Mouse (Mus musculus) kidney, adult 8-10 months (tissue): ENCODE measurements around the gene Agbl2.

Source experiments
- DNase-seq, 2 experiments: peaks; one replicate each; pipeline ENCODE4 v3.0.0; 2022

Agbl2 gene

GRCm38 (mm10) chr2:90782458-90782857, at the start of gene Agbl2:
TSS of gene Agbl2 (plus strand) at chr2:90782727.
- no peak for DNase-seq

- no peak for DNase-seq
These were observed 47.2 kb upstream of the Agbl2 start for GRCm38 (mm10) chr2:90735326-90735725.

DNA sequence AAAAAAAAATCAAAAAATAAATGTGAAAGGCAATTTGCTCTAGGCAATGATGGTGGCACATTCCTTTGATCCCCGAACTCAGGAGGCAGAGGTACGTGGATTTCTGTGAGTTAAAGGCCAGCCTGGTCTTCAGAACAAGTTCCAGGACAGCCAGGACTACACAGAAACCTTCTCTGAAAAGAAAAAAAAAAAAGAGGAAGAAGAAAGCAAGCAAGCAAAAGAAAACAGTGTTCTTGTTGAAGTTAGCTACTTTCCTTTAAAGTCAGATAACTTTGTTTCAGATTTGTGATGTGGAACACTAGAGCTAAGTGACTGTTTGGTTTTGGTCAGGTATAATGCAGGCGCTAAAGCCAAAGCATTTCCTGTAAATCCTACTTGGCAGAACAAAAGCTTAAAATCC, 43.7 kb upstream of the Agbl2 start:
- DNase-seq = no peak

DNA sequence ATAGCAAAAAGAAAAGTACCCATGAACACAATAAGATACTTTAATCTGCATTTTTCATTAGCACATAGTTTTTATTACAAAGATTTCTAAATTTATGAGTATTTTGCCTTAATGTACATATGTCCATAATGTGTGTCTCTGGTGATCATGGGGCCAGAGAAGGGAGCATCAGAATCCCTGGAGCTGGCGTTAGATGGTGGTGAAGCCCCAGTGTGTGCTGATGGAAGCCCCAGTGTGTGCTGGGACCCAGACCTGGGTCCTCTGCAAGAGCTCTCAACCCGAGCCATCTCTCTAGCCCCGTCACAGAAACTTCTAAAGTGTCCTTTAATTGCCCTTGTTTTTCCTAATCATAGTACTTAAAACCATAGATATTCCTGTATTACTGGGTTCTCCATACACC, 43.2 kb upstream of the Agbl2 start:
- no peak for DNase-seq

DNA sequence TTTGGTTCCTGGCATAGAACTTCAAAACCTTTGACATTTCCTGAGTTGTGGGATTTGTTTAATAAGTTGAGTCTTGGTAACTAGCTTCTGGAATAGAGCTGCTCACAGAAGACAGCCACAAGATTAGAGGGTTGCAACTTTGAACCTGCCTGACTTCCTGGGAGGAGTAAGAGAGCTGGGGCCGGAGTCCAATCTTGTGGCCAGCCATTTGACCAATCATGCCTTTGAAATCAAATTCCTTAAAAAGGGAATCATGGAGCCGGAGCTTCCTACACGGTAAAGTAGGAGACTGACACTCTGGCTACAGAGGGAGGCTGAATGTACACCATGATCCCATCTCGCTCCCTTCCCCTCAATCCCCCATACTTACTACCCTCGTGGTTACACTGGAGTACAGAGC, 42.6 kb upstream of the Agbl2 start:
- peak; percentile 70 to 72 for DNase-seq

DNA sequence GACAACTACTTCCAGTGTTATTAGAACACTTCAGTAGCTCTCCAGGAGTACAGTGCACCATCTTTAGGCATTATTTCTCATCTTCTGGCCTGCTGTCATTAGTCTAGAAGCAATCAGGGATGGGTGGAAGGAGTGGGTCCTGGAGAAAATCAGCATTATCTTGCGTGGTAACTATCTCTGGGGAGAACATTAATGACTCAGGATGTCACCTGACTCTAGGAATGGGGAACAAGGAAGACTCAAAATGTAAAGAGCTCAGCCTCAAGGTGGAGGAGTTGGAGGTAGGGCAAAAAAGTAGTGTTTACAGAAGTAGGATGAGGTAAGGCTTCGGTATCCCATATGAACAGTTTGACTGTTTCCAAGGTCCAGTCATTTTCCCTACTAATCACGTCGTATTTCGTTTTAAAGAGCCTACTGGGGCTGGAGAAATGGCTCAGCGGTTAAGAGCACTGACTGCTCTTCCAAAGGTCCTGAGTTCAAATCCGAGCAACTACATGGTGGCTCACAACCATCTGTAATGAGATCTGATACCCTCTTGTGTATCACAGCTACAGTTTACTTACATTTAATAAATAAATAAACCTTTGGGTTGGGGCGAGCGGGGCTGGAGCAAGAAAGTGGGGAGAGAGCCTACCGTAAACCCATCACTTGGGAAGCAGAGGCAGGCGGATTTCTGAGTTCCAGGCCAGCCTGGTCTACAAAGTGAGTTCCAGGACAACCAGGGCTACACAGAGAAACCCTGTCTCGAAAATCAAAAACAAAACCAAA, 38.1 kb upstream of the Agbl2 start:
- DNase-seq = peak; percentile 11 to 19

GRCm38 (mm10) chr2:90745053-90745678, 37.4 kb upstream of the Agbl2 start, which contains the start of gene Fnbp4:
TSS of gene Fnbp4 (plus strand) at chr2:90745370.
- DNase-seq = peak; percentile 99

DNA sequence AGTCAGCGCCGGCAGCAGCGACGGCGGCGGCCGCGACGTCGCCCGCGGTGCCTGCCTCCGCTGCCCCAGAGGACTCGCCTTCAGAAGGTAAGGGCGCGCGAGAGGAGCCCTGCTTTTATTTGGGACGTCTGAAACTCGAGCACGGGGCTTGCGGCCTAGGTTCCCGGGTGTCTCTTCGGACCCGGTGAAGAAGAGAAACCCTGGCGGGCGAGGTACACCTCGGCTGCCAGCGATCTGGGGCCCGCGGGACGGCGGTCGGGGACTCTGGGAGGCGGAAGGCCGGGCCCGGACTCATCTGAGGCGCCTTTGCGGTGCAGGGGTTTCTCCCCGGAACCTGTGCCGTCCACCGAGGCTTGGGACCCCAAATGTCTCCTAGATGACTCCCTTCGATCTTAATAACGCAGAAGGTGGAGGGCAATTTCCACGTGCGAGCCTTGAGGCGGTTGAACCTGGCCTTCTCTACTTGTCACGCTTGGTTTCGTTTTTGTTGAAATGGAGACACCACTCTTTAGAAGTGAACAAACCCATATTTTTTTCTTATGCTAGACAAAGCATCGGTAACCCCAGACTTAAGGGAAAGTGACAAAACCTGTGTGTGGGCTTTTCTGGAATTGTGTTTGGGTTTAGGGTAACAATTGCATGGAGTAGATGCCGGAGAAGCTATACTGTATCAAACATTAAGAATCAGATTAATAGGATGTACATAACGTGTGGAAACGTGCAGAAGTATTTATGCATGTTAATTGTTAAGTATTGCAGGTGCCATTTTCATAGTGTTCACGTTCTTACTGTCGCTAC, 36.6 kb upstream of the Agbl2 start:
- no peak for DNase-seq

- peak; percentile 17 to 26 for DNase-seq
These were observed 36.0 kb upstream of the Agbl2 start for GRCm38 (mm10) chr2:90746538-90746865.

DNA sequence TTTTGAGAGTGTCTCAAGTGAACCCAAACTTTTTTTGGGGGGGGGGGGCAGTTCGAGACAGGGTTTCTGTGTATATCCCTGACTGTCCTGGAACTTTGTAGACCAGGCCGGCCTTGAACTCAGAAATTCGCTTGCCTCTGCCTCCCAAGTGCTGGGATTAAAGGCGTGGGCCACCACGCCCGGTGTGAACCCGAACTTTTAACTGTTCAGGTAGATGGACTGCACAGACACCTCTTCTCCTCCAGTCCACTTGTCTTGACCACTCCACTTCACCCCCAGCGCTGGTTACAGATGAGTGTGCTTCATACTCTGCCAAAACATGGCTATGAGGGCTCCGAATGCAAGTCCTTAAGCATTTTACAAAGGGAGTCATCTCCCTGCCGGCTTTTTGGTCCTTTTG, 35.4 kb upstream of the Agbl2 start:
- DNase-seq = no peak

- no peak for DNase-seq
These were observed 32.7 kb upstream of the Agbl2 start for GRCm38 (mm10) chr2:90749676-90750459.

- no peak for DNase-seq
These were observed 29.0 kb upstream of the Agbl2 start for GRCm38 (mm10) chr2:90753565-90753964.

- no peak for DNase-seq
These were observed 28.3 kb upstream of the Agbl2 start for GRCm38 (mm10) chr2:90754188-90754587.

GRCm38 (mm10) chr2:90765123-90765522, 17.4 kb upstream of the Agbl2 start:
- DNase-seq = no peak

GRCm38 (mm10) chr2:90781323-90781722, 1.2 kb upstream of the Agbl2 start:
- no peak for DNase-seq

- DNase-seq = no peak
These were observed 589 bp upstream of the Agbl2 start for GRCm38 (mm10) chr2:90781938-90782337.

DNA sequence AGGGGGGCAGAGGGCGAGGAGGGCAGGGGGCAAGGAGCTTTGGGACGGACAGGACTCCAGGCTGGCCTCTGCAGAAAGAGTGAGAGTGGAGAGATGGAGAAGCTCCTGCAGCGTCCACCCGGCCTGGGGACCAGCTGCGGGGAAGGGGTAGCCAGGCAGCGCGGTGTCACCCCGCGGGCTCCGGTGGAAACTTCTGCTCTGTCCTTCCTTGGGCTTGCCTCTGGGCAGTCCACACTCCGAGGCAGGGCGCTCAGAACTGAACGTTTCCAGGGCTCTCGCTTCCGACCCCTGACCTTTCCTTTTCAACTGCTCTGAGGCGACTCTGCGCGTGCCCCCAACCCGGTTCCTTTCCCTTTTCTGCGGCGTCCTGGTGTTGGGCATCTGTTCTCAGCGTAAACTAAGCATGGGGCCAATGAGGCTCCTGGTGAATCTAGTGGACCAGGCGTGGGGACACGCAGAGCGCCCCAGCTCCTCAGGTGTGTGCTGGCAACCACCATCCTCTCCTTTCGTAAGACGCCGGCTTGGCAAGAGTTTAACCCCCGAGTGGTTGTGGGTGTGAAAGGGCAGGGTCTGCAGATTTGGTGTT, 467 bp downstream of the Agbl2 start:
- no peak for DNase-seq

DNA sequence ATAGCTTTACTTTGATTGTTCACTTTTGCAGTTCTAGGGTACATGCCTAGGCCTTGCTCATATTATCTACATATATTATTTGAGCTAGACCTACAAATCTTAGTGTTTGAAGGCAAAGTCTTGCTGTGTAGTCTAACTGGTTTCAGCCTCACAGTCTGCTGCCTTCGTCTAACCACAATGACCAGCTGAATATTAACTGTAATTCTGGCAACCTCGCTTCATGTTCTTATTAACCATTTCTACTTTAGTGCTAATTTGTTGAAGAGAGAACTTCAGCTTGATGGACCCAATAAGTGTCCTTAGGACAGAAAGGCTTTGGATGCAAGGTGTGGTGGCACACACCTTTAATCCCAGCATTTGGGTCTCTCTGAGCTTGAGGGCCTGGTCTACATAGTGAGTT, 5.6 kb downstream of the Agbl2 start:
- DNase-seq = no peak

DNA sequence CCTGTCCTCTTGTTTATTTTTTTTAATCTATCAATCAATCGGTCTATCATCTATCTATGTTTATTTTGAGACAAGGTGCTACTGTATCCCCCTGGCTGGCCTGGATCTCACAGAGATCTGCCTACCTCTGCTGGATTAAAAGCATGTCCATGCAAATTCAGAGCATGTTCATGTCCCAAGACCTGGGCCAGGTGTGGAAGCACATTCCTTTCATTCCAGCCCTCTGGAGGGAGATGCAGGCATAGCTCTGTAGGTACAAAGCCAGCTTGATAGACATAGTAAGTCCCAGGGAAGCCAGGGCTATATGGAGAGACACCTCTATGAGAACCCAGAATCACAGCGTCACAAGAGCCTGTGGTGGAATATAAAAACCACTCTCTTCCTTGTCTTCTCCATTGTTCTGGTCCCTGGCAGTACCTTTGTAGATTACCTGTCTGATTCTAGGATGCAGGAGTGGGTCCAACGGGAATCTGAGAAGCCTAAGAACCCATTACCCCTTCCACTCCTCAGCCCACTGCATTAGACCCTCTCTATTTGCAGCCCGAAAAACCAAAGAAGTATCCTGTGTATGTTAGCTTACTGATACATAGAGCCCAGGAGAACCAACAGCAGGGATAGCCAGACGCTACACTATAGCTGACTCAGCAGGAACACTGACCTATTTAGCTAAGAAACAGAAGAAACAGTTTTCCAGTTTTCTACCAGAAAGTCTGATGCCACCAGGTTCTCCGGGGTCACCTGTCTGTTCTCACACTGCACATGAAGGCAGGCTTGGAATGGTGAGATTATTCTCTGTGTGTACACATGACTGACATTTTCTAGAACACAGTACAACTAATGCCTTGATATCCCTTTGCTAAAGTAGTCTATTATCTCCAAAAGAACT, 26.0 kb downstream of the Agbl2 start:
- no peak for DNase-seq

DNA sequence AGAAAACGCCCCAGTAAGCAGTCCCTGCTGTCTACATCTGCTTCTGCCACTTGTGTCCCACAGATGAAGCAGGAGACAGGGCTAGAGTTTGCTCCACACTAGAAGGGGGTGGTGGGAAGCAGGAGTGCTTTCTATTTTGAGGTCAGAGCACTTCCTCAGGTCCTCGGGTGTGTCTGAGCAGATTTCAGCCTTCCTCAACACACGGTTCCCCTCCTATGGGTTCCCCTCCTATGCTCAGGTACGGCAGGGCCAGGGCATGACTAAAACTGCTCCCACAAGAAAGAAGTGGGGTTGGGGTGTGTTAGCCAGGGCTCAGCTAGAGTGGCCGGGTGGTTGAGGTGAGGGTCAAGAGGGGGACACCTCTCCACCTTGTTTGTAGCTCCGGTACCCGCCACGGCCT, 28.2 kb downstream of the Agbl2 start:
- no peak for DNase-seq

DNA sequence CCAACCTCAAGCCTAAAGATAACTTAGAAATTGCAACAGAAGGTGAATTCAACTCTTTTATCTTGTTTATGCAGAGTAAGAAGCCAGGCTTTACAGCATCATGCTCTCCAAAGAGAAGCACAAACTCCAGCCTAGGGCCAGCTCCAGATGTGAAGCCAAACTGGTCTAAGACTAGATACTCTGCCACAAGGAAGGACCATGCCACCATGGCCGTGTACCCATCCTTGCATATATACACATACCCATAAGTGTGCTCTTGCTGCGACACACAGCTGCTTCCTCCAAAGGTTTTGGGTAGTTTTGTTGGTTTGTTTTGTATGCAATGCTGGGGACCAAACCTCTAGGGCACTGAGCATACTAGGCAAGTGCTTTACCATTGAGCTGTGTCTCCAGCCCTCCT, 32.7 kb downstream of the Agbl2 start:
- DNase-seq = no peak

GRCm38 (mm10) chr2:90816144-90816543, 33.6 kb downstream of the Agbl2 start:
- no peak for DNase-seq
